Mouse (Mus musculus): ENCODE data around the gene Rapgef5.
A peak's percentile ranks its signal among the peaks of the same experiment; 100 is the strongest.

Gene Rapgef5

GRCm38 (mm10) chr12:117531106-117531505, 14.8 kb downstream of the Rapgef5 start:
- no peak for DNase-seq (ENCODE audit: low spot score)

DNA sequence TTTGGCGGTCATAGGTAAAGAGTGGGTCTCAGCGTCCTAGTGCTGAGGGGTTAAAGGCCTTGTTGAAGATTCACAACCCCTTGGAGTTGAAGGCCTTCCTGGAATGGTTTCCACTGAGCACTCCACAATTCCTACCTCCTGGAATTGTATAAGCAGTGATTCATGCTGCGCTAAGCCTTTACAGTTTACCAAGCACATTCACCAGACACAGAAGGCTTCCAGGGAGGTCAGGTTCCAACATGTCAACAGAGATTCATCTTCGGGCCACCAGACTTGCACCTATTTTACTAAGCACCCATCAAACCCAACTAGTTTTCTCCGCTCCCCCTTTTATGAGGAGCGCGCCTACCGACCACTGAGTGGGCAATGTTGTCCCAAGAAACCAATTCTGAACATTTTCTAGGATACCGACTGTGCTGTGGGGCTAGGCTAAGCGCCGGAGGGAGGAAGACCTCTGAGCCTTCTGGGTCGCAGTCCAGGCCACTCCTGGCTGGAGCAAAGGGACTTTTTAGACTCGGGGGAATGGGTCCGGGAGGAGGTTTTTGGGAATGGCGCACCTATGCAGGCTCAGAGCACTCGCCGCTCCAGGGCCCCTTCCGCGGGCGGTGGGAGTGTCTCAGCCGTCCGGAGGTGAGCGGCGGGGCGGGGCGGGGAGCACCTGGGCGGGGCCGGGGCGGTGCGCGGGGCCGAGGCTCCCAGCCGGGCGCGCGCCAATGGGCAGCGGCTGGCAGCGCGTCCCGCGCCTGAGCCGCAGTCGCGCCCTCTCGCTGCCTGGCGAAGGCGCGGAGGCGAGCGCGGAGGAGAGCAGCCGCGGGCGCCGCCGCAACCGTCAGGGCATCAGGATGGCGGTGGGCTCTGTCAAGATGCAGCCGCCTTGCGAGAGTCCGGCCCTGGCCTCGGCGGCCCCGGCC, 17.2 kb downstream of the Rapgef5 start:
- DNase-seq (ENCODE audit: low spot score) = no peak

DNA sequence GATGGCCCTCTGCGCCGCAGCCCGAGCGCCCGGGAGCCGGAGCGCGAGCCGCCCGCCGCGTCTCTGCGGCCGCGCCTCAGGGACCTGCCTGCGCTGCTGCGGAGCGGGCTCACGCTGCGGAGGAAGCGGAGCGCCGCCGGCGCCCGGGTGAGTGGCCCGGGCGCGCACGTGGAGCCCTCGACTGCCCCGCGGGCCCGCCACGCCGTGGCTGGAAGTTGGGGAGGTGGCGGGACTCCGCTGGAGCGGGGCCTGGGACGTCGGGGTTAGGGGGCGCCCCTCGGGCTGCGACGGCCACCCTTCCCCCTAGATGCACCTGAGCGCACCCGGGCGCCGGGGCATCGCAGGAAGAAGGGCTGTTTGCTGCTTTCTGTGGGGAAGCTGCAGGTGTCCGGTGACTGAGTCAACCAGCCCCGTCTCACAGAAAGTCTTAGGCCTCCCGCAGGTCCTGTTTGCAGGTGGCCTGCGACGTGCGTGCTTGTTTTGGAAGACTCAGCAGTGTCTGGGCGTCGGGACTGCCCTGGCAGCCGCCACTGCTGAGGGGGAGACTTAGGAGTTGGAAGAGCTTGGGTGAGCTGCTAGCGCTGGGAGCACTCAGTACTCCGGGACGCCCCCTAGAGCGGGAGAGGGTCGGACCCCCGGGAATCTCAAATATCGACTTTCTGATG, 17.9 kb downstream of the Rapgef5 start:
- no peak for DNase-seq (ENCODE audit: low spot score)

GRCm38 (mm10) chr12:117540352-117540751, 24.1 kb downstream of the Rapgef5 start:
- DNase-seq (ENCODE audit: low spot score) = no peak

- DNase-seq (ENCODE audit: low spot score) = no peak
Observed at GRCm38 (mm10) chr12:117545277-117545676, 29.0 kb downstream of the Rapgef5 start.

DNA sequence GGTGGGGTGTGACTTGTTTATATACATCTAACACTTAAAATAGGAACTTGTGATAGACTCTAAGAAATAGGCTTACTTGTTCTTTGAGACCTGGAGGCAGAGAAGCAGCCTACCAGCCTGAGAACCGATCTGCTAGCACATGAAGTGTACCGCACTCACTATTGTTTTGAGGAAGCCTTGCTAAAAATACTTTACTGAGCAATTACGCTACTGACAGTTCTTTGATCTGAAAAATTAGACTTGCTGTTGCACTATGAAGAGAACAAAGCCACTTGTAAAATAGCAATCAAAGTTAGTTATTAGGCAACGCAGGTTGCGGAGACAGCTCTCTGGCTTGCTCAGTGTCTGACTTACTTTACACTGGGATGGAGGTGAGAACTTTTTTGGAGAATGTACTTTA, 37.1 kb downstream of the Rapgef5 start:
- DNase-seq (ENCODE audit: low spot score) = no peak

GRCm38 (mm10) chr12:117554612-117555063, 38.4 kb downstream of the Rapgef5 start:
- no peak for DNase-seq (ENCODE audit: low spot score)

DNA sequence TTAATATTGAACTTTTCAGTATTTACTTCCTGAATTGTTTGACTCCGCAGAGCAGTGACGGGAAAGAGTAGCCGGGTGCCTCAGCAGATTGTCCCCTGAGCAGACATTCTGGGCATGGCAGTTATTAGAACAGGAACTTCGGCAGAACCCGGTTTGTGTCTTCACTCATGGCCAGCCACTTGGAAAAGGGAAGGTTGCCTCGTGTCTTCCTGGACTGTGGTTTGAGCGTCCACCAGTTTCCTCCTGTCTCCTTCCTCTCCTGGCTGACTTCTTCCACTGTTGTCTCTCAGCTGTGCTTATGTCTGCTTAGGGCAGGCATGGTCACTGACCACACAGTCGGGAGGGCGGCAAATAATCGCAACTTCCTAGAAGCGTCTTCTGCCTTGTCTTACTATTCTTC, 44.2 kb downstream of the Rapgef5 start:
- no peak for DNase-seq (ENCODE audit: low spot score)

- DNase-seq (ENCODE audit: low spot score) = no peak
Observed at GRCm38 (mm10) chr12:117561411-117562059, 45.3 kb downstream of the Rapgef5 start.

GRCm38 (mm10) chr12:117562085-117562484, 45.8 kb downstream of the Rapgef5 start:
- DNase-seq (ENCODE audit: low spot score) = no peak

GRCm38 (mm10) chr12:117563859-117564258, 47.6 kb downstream of the Rapgef5 start:
- DNase-seq (ENCODE audit: low spot score) = no peak

- DNase-seq (ENCODE audit: low spot score) = no peak
Observed at GRCm38 (mm10) chr12:117566298-117566697, 50.0 kb downstream of the Rapgef5 start.

DNA sequence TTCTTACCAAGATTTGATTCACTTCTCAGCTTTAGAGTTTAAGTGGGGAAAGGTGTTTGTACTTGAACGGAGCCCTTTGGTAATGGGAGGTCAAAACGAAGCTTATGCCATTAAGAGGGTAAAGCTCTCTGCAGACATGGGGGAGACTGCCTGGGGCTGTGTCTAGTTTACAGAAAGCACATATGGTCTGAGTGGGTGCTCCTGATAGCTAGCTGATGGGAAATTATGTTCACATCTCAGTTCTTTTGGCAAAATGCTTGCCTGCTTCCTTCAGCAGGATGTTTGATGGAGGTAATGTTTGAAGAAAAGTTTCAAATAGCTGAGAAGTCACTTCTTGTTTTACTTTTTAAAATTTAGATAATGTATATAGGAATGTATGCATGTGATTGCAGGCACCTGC, 53.4 kb downstream of the Rapgef5 start:
- DNase-seq (ENCODE audit: low spot score) = no peak

DNA sequence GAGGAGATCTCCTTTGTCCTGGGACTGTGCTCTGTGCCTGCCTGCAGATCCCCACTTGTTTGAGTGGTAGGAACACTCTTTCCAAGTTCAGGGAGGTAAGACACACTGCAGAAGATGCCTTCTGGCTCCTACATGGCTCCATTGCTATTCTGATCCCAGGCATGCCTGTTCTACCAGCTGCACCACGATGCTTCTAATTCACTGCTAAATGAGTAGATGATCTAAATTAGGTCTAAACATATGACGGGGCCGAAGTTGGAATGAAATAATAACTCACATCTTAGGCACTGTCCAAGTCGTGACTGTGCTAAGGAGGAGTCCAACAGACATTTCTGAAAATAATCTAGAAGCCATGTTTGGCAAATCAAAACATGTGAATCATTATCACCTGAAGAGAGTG, 68.0 kb downstream of the Rapgef5 start:
- DNase-seq (ENCODE audit: low spot score) = no peak

DNA sequence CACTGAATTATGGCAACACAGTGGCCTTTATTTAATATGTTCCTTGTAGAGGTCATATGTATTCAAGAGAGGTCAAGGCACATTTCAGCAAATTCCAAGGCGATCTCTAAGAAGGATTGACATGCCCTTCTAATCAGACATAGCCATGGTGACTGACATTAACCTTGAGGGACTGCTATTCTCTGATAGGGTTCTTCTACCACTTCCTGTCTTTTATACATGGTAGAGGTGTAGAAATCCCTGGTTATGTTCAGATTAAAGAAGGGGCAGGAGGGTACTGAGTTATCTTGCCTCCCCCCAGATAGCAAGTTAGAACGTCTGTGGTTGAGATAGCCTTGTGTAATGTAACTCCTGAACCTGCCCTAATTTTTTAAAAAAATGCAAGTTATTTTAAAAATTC, 69.1 kb downstream of the Rapgef5 start:
- DNase-seq (ENCODE audit: low spot score) = no peak

GRCm38 (mm10) chr12:117586124-117586523, 69.8 kb downstream of the Rapgef5 start:
- peak; percentile 19 for DNase-seq (ENCODE audit: low spot score)

GRCm38 (mm10) chr12:117589186-117589585, 72.9 kb downstream of the Rapgef5 start:
- DNase-seq (ENCODE audit: low spot score) = no peak

DNA sequence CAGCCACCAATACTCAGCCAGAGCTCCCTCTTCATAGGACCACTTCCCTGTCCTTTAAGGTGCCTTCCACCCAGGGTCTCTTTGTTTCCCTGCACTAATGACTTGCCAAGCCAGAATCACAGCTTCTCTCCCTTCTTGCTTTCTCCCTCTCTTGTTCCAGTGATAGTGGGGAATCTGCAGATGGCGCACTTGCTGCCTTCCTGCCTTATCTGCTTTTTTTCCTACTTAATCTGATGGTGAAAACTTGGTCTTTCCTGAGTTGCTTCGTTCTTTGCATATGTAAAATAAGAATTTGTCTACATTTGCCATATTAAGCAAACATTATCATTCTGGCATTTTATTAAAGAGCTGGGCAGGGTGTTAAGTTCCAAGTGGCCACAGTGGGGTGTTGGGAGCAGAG, 75.7 kb downstream of the Rapgef5 start:
- DNase-seq (ENCODE audit: low spot score) = no peak

- DNase-seq (ENCODE audit: low spot score) = no peak
Observed at GRCm38 (mm10) chr12:117592583-117592982, 76.3 kb downstream of the Rapgef5 start.

GRCm38 (mm10) chr12:117595179-117595578, 78.9 kb downstream of the Rapgef5 start:
- no peak for DNase-seq (ENCODE audit: low spot score)

- no peak for DNase-seq (ENCODE audit: low spot score)
Observed at GRCm38 (mm10) chr12:117598190-117598589, 81.9 kb downstream of the Rapgef5 start.

DNA sequence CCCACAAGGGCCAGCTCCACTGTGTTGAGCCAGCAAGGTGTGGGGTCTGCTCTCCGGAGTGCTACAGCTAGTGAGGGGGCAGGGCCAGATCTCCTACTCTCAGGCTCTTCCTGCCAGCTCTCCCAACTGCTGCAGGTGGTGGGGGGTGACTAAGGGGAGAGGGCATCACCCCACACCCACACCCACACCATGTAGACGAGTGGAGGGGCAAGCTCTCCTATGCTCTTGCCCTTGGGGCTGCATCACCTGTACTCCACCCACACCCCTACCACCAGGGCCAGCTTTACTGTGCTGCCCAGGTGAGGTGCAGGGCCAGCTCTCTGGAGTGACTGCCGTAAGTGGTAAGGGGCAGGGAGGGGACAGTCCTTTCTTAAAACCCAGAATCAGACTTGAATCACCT, 89.7 kb downstream of the Rapgef5 start:
- no peak for DNase-seq (ENCODE audit: low spot score)

GRCm38 (mm10) chr12:117612715-117613114, 96.4 kb downstream of the Rapgef5 start:
- no peak for DNase-seq (ENCODE audit: low spot score)

Data from c-Kit-positive CD71-positive TER-119-positive erythroid progenitor cells, embryonic 14.5 days (primary cell).